Mouse (Mus musculus): ENCODE measurements around the gene Ntmt1.

The Ntmt1 gene

GRCm38 (mm10) chr2:30823385-30824153, 15.9 kb downstream of the Ntmt1 start:
- no peak for DNase-seq (ENCODE audit: low read depth, low spot score)

- peak; percentile 54 for DNase-seq (ENCODE audit: low read depth, low spot score)
Observed at GRCm38 (mm10) chr2:30826825-30827748, 19.5 kb downstream of the Ntmt1 start.

GRCm38 (mm10) chr2:30827749-30828475, 20.3 kb downstream of the Ntmt1 start:
- DNase-seq (ENCODE audit: low read depth, low spot score), result peak; percentile 97

GRCm38 (mm10) chr2:30829315-30829714, 21.7 kb downstream of the Ntmt1 start:
- no peak for DNase-seq (ENCODE audit: low read depth, low spot score)

- DNase-seq (ENCODE audit: low read depth, low spot score), result peak; percentile 60
Observed at GRCm38 (mm10) chr2:30830283-30830795, 22.7 kb downstream of the Ntmt1 start, which contains the start of gene Asb6. Asb6 (minus strand) TSS chr2:30830333.

- peak; percentile 73 for DNase-seq (ENCODE audit: low read depth, low spot score)
Observed at GRCm38 (mm10) chr2:30833644-30834043, 26.0 kb downstream of the Ntmt1 start.

GRCm38 (mm10) chr2:30834373-30835022, 26.9 kb downstream of the Ntmt1 start, which contains the start of gene Prrx2:
Prrx2 (plus strand) TSS chr2:30834972.
- no peak for DNase-seq (ENCODE audit: low read depth, low spot score)

GRCm38 (mm10) chr2:30836238-30836990, 28.8 kb downstream of the Ntmt1 start:
- no peak for DNase-seq (ENCODE audit: low read depth, low spot score)

GRCm38 (mm10) chr2:30842615-30843014, 35.0 kb downstream of the Ntmt1 start:
- no peak for DNase-seq (ENCODE audit: low read depth, low spot score)

- no peak for DNase-seq (ENCODE audit: low read depth, low spot score)
Observed at GRCm38 (mm10) chr2:30845152-30846070, 37.8 kb downstream of the Ntmt1 start.

GRCm38 (mm10) chr2:30846236-30846635, 38.6 kb downstream of the Ntmt1 start:
- DNase-seq (ENCODE audit: low read depth, low spot score), result no peak

GRCm38 (mm10) chr2:30846723-30847122, 39.1 kb downstream of the Ntmt1 start:
- no peak for DNase-seq (ENCODE audit: low read depth, low spot score)

- no peak for DNase-seq (ENCODE audit: low read depth, low spot score)
Observed at GRCm38 (mm10) chr2:30848184-30848583, 40.6 kb downstream of the Ntmt1 start.

GRCm38 (mm10) chr2:30850581-30850980, 43.0 kb downstream of the Ntmt1 start:
- DNase-seq (ENCODE audit: low read depth, low spot score), result no peak

GRCm38 (mm10) chr2:30852771-30853313, 45.2 kb downstream of the Ntmt1 start:
- no peak for DNase-seq (ENCODE audit: low read depth, low spot score)

- no peak for DNase-seq (ENCODE audit: low read depth, low spot score)
Observed at GRCm38 (mm10) chr2:30857076-30857475, 49.5 kb downstream of the Ntmt1 start.

GRCm38 (mm10) chr2:30859782-30860181, 52.2 kb downstream of the Ntmt1 start:
- DNase-seq (ENCODE audit: low read depth, low spot score), result no peak

GRCm38 (mm10) chr2:30862081-30862480, 54.5 kb downstream of the Ntmt1 start:
- DNase-seq (ENCODE audit: low read depth, low spot score), result no peak

- DNase-seq (ENCODE audit: low read depth, low spot score), result no peak
Observed at GRCm38 (mm10) chr2:30863574-30863973, 55.9 kb downstream of the Ntmt1 start.
